Mouse (Mus musculus) thymus, adult 2 months (tissue): ENCODE results near the gene Mcu. TPM values are rescaled to one million over a fixed set of nuclear protein-coding genes. Genes with fewer than 3 reads are reported as not detected.

ENCODE experiments used
- DNase-seq: peaks from one replicate; pipeline ENCODE4 v3.0.0; 2021
- H3K27ac ChIP-seq: fragments of 200-500 bp; 2 replicates; pipeline ENCODE4 v1.5.1; 2012; ENCODE audit warnings: low read length, control low read depth; ENCODE audit not compliant: control insufficient read depth, insufficient read depth
- H3K27me3 ChIP-seq: fragments of 200-500 bp; 2 replicates; pipeline ENCODE4 v1.6.1; 2012; ENCODE audit warnings: mild to moderate bottlenecking, low read length, moderate library complexity, mixed read lengths; ENCODE audit not compliant: control insufficient read depth, insufficient read depth
- H3K36me3 ChIP-seq: fragments of 200-500 bp; 2 replicates; pipeline ENCODE4 v1.6.1; 2012; ENCODE audit warnings: mild to moderate bottlenecking, low read length, moderate library complexity; ENCODE audit not compliant: control insufficient read depth, insufficient read depth
- H3K4me1 ChIP-seq: fragments of 200-500 bp; replicated peaks from 2 replicates; pipeline ENCODE4 v1.6.1; 2012; ENCODE audit warnings: low read length; ENCODE audit not compliant: control insufficient read depth, insufficient read depth
- H3K4me3 ChIP-seq: fragments of 200-500 bp; 2 replicates; pipeline ENCODE4 v1.5.1; 2012; ENCODE audit warnings: mild to moderate bottlenecking, low read length, control low read depth, moderate library complexity; ENCODE audit not compliant: control insufficient read depth, insufficient read depth
- CTCF ChIP-seq: fragments of 200-500 bp; IDR thresholded peaks from 2 replicates; pipeline ENCODE4 v1.5.1; 2012; ENCODE audit warnings: mild to moderate bottlenecking, control low read depth, low read length, moderate library complexity, borderline replicate concordance; ENCODE audit not compliant: control insufficient read depth, poor library complexity, insufficient read depth; ENCODE audit errors: extremely low read depth
- POLR2A ChIP-seq: fragments of 200-500 bp; IDR thresholded peaks from 2 replicates; pipeline ENCODE4 v1.6.1; 2012; ENCODE audit warnings: mild to moderate bottlenecking, low read length, control low read depth, moderate library complexity; ENCODE audit not compliant: control insufficient read depth, poor library complexity, insufficient read depth; ENCODE audit errors: extremely low read depth
- WGBS: fragments of 180-500 bp; shearing (Covaris S2); methylation state at CpG from one replicate; pipeline ENCODE4 v1.1.7; 2018; 5-methylcytosine and 5-hydroxymethylcytosine counted together
- polyA plus RNA-seq: library from polyadenylated mRNA; depleted of rRNA; stranded (reverse); fragments of >200 nt; gene quantifications from 2 replicates; pipeline ENCODE4 v1.2.3, GENCODE M21; 2012

Gene Mcu
- polyA plus RNA-seq, 1 experiment: 18.2 TPM

- WGBS: 98% methylated on average over 13 of the region's 13 CpGs
- no peak for TF ChIP-seq POLR2A
- TF ChIP-seq CTCF: no peak
These were observed 99.3 kb downstream of the Mcu start for GRCm38 (mm10) chr10:59517201-59517600.

GRCm38 (mm10) chr10:59514739-59515464 is 101.6 kb downstream of the Mcu start:
- whole genome bisulfite sequencing: 87% methylated on average over 15 of the region's 15 CpGs
- Histone ChIP-seq H3K27me3 (no peaks in the 10 kb centered on the region), H3K4me1 (no peaks in the 10 kb centered on the region), H3K36me3 (no peaks in the 10 kb centered on the region), H3K27ac (no peak overlapping the region), H3K4me3 (no peak overlapping the region)
- TF ChIP-seq POLR2A (no peak), CTCF (no peak)
- DNase-seq: no peak

More at GRCm38 (mm10) chr10:59517201-59517600, 99.3 kb downstream of the Mcu start:
- H3K27me3 ChIP-seq: no peaks in the 10 kb centered on the region
- H3K36me3 ChIP-seq: no peaks in the 10 kb centered on the region
- no peak for DNase-seq
- no peak overlapping the region for H3K27ac ChIP-seq
- H3K4me3 ChIP-seq: no peak overlapping the region
- no peaks in the 10 kb centered on the region for H3K4me1 ChIP-seq

GRCm38 (mm10) chr10:59512173-59512572 is 104.3 kb downstream of the Mcu start:
- no peak overlapping the region for H3K4me3 ChIP-seq
- 94% methylated on average over 9 of the region's 9 CpGs for WGBS

GRCm38 (mm10) chr10:59511427-59511963 is 105.0 kb downstream of the Mcu start:
- Histone ChIP-seq H3K4me1 (no peaks in the 10 kb centered on the region), H3K27me3 (no peaks in the 10 kb centered on the region), H3K4me3 (no peak overlapping the region), H3K36me3 (no peaks in the 10 kb centered on the region), H3K27ac (no peak overlapping the region)
- TF ChIP-seq CTCF (no peak), POLR2A (no peak)
- 52% methylated on average over 14 of the region's 14 CpGs for WGBS
- no peak for DNase-seq

More at GRCm38 (mm10) chr10:59512173-59512572, 104.3 kb downstream of the Mcu start:
- TF ChIP-seq POLR2A (no peak), CTCF (no peak)
- H3K4me1 ChIP-seq: no peaks in the 10 kb centered on the region
- H3K27me3 ChIP-seq: no peaks in the 10 kb centered on the region
- H3K36me3 ChIP-seq: no peaks in the 10 kb centered on the region
- no peak for DNase-seq
- no peak overlapping the region for H3K27ac ChIP-seq

- WGBS: 78% methylated on average over 14 of the region's 14 CpGs
- Histone ChIP-seq H3K4me3 (no peak overlapping the region), H3K27me3 (no peaks in the 10 kb centered on the region), H3K27ac (no peak overlapping the region), H3K36me3 (no peaks in the 10 kb centered on the region), H3K4me1 (no peaks in the 10 kb centered on the region)
- TF ChIP-seq CTCF (no peak), POLR2A (no peak)
- DNase-seq: no peak
These were observed 105.6 kb downstream of the Mcu start for GRCm38 (mm10) chr10:59510713-59511426.

GRCm38 (mm10) chr10:59509197-59509596 is 107.3 kb downstream of the Mcu start:
- Histone ChIP-seq H3K36me3 (no peaks in the 10 kb centered on the region), H3K4me1 (no peaks in the 10 kb centered on the region), H3K4me3 (no peak overlapping the region), H3K27me3 (no peaks in the 10 kb centered on the region), H3K27ac (no peak overlapping the region)
- TF ChIP-seq CTCF (no peak), POLR2A (no peak)
- WGBS: 95% methylated on average over 4 of the region's 4 CpGs
- no peak for DNase-seq
